Mouse (Mus musculus) thymus, postnatal 25 days (tissue): ENCODE results near the gene Rnf182.

Source experiments
- DNase-seq: peaks from one replicate; pipeline ENCODE4 v3.0.0; 2022

Rnf182 gene

GRCm38 (mm10) chr13:43615194-43615576 lies 325 bp upstream of the Rnf182 start:
- DNase-seq: peak; percentile 29

GRCm38 (mm10) chr13:43616551-43616950 lies 1.0 kb downstream of the Rnf182 start:
- no peak for DNase-seq

GRCm38 (mm10) chr13:43619550-43620175 lies 4.2 kb downstream of the Rnf182 start:
- no peak for DNase-seq

- peak; percentile 41 for DNase-seq
Observed at GRCm38 (mm10) chr13:43627922-43628321, 12.4 kb downstream of the Rnf182 start.

- no peak for DNase-seq
Observed at GRCm38 (mm10) chr13:43629785-43630184, 14.3 kb downstream of the Rnf182 start.

GRCm38 (mm10) chr13:43631266-43631665 lies 15.8 kb downstream of the Rnf182 start:
- no peak for DNase-seq

- DNase-seq: no peak
Observed at GRCm38 (mm10) chr13:43633024-43633423, 17.5 kb downstream of the Rnf182 start.

GRCm38 (mm10) chr13:43637720-43638119 lies 22.2 kb downstream of the Rnf182 start:
- DNase-seq: no peak

GRCm38 (mm10) chr13:43644991-43645390 lies 29.5 kb downstream of the Rnf182 start:
- no peak for DNase-seq

- no peak for DNase-seq
Observed at GRCm38 (mm10) chr13:43648556-43648955, 33.0 kb downstream of the Rnf182 start.

GRCm38 (mm10) chr13:43651277-43651676 lies 35.8 kb downstream of the Rnf182 start:
- DNase-seq: no peak

- no peak for DNase-seq
Observed at GRCm38 (mm10) chr13:43654091-43654490, 38.6 kb downstream of the Rnf182 start.

GRCm38 (mm10) chr13:43663225-43663624 lies 47.7 kb downstream of the Rnf182 start:
- DNase-seq: no peak

- no peak for DNase-seq
Observed at GRCm38 (mm10) chr13:43666130-43666529, 50.6 kb downstream of the Rnf182 start.

- no peak for DNase-seq
Observed at GRCm38 (mm10) chr13:43666920-43667319, 51.4 kb downstream of the Rnf182 start.

- no peak for DNase-seq
Observed at GRCm38 (mm10) chr13:43677159-43677882, 61.8 kb downstream of the Rnf182 start.

GRCm38 (mm10) chr13:43677883-43678244 lies 62.4 kb downstream of the Rnf182 start:
- no peak for DNase-seq

- DNase-seq: no peak
Observed at GRCm38 (mm10) chr13:43684499-43684994, 69.0 kb downstream of the Rnf182 start.

GRCm38 (mm10) chr13:43688065-43688464 lies 72.6 kb downstream of the Rnf182 start:
- DNase-seq: no peak

- no peak for DNase-seq
Observed at GRCm38 (mm10) chr13:43691755-43692154, 76.2 kb downstream of the Rnf182 start.

- DNase-seq: no peak
Observed at GRCm38 (mm10) chr13:43695521-43695920, 80.0 kb downstream of the Rnf182 start.

GRCm38 (mm10) chr13:43696011-43696410 lies 80.5 kb downstream of the Rnf182 start:
- DNase-seq: no peak

- no peak for DNase-seq
Observed at GRCm38 (mm10) chr13:43698506-43698905, 83.0 kb downstream of the Rnf182 start.

- no peak for DNase-seq
Observed at GRCm38 (mm10) chr13:43703471-43703870, 88.0 kb downstream of the Rnf182 start.
